ENCODE assay signal across 15 mouse cellular contexts in genomic region chr12:105005715-105005972, GRCm38 (mm10). TPM values are rescaled to one million over a fixed set of nuclear protein-coding genes. Genes with fewer than 3 reads are reported as not detected.
DNase-seq lines count a peak whose midpoint lies in the region; ATAC-seq and TF ChIP-seq lines count a peak whose summit lies in the region.
"Had no signal": no experiment of that assay in that cellular context is flagged by ENCODE, and none has a peak within 500 bp of the region (broad histone marks: within the 10 kb centered on the region; RNA-seq: fewer than 3 reads in every experiment).

No protein-coding gene starts in this region.

- ATAC-seq in liver, embryonic 13.5 days (ENCODE audit: low read depth), result no peak
- ATAC-seq in liver, embryonic 12.5 days, result no peak
- no peak for ATAC-seq in G1E (ENCODE audit: extremely low read depth, insufficient number of reproducible peaks, low FRiP score, poor library complexity, severe bottlenecking)
- no peak for ATAC-seq in midbrain, embryonic 13.5 days
- ATAC-seq: midbrain, embryonic 16.5 days had no signal

- peaks cover 44% of the 10 kb centered on the region for H3K79me2 ChIP-seq in CH12.LX (replicated peaks; ENCODE audit: control insufficient read depth, extremely low read depth, insufficient read depth, poor library complexity, severe bottlenecking)
- H3K79me2 ChIP-seq in macrophage (ENCODE audit: inconsistent target), result peaks cover 84% of the 10 kb centered on the region

- H3K36me3 ChIP-seq in liver, embryonic 13.5 days, result no peaks in the 10 kb centered on the region
- H3K36me3 ChIP-seq in liver, embryonic 12.5 days, result no peaks in the 10 kb centered on the region
- H3K36me3 ChIP-seq in CH12.LX (replicated peaks in 1 of 2; ENCODE audit: control insufficient read depth in 1 of 2, insufficient read depth in 1 of 2, low read length in 1 of 2) (peaks cover 0 to 23% of the 10 kb centered on the region in 2 experiments), G1E (replicated peaks) (peaks cover 70% of the 10 kb centered on the region), macrophage (ENCODE audit: inconsistent target) (no peaks in the 10 kb centered on the region)
- H3K36me3 ChIP-seq in midbrain, embryonic 13.5 days, result no peaks in the 10 kb centered on the region
- H3K36me3 ChIP-seq: forebrain, embryonic 12.5 days; heart, embryonic 12.5 days; hindbrain, embryonic 15.5 days; limb, embryonic 15.5 days had no signal

- TF ChIP-seq EP300 in CH12.LX (IDR thresholded peaks at IDR 0.05; ENCODE audit: low read length), result no peak

- no peak for TF ChIP-seq RAD21 in CH12.LX (IDR thresholded peaks at IDR 0.05; ENCODE audit: low read depth, low read length)

- no peaks in the 10 kb centered on the region for H3K9me3 ChIP-seq in liver, embryonic 13.5 days (replicated peaks)
- H3K9me3 ChIP-seq in liver, embryonic 12.5 days (replicated peaks), result no peaks in the 10 kb centered on the region
- H3K9me3 ChIP-seq in CH12.LX (replicated peaks; ENCODE audit: low read length) (no peaks in the 10 kb centered on the region), G1E (replicated peaks) (no peaks in the 10 kb centered on the region)
- H3K9me3 ChIP-seq in midbrain, embryonic 13.5 days, result no peaks in the 10 kb centered on the region
- H3K9me3 ChIP-seq: forebrain, embryonic 12.5 days; heart, embryonic 12.5 days; hindbrain, embryonic 15.5 days; limb, embryonic 15.5 days had no signal

- H3K4me3 ChIP-seq in liver, embryonic 13.5 days (replicated peaks), result no peak overlapping the region
- H3K4me3 ChIP-seq in liver, embryonic 12.5 days, result no peak overlapping the region
- no peak overlapping the region for H3K4me3 ChIP-seq in CH12.LX (replicated peaks in 1 of 3; ENCODE audit: low read depth in 2 of 3, low read length in 2 of 3, poor library complexity in 1 of 3)
- H3K4me3 ChIP-seq in G1E (ENCODE audit: low read depth, low read length), result 0 out of 2 replicates have a peak overlapping the region, but pooled peaks have one; percentile 7
- no peak overlapping the region for H3K4me3 ChIP-seq in macrophage (ENCODE audit: inconsistent target)
- H3K4me3 ChIP-seq in midbrain, embryonic 13.5 days (replicated peaks), result no peak overlapping the region
- H3K4me3 ChIP-seq: forebrain, embryonic 12.5 days; heart, embryonic 12.5 days; hindbrain, embryonic 15.5 days; limb, embryonic 15.5 days had no signal

- H3K27ac ChIP-seq in liver, embryonic 13.5 days, result peak overlapping the region; percentile 41; the same call in 1 of the 2 replicates
- H3K27ac ChIP-seq in liver, embryonic 12.5 days, result no peak overlapping the region
- H3K27ac ChIP-seq in CH12.LX (ENCODE audit: insufficient read depth, low read depth), result peak overlapping the region; percentile 18; the same call in 1 of the 2 replicates
- peak overlapping the region; percentile 75 for H3K27ac ChIP-seq in macrophage
- H3K27ac ChIP-seq in midbrain, embryonic 13.5 days, result no peak overlapping the region
- H3K27ac ChIP-seq: forebrain, embryonic 12.5 days; hindbrain, embryonic 15.5 days had no signal

- H3K27me3 ChIP-seq in liver, embryonic 13.5 days, result no peaks in the 10 kb centered on the region
- 0 out of 2 replicates have a peak, but pooled peaks cover 5% of the 10 kb centered on the region for H3K27me3 ChIP-seq in liver, embryonic 12.5 days (replicated peaks)
- H3K27me3 ChIP-seq in CH12.LX (replicated peaks) (no peaks in the 10 kb centered on the region), G1E (ENCODE audit: insufficient read depth, low read length) (no peaks in the 10 kb centered on the region)
- H3K27me3 ChIP-seq in midbrain, embryonic 13.5 days, result peaks cover 47% of the 10 kb centered on the region

- no peak for DNase-seq in liver, embryonic 13.5 days
- DNase-seq in CH12.LX (ENCODE audit: extremely low read depth), result no peak
- DNase-seq in G1E (ENCODE audit: low spot score), result no peak
- no peak for DNase-seq in frontal cortex, postnatal 25 days (ENCODE audit: low spot score in 2 of 2)
- DNase-seq: cerebellum, postnatal 36 days; kidney, postnatal 25 days; thymus, postnatal 14 days had no signal

- H3K4me2 ChIP-seq in liver, embryonic 13.5 days, result no peak overlapping the region
- no peak overlapping the region for H3K4me2 ChIP-seq in liver, embryonic 12.5 days
- H3K4me2 ChIP-seq in CH12.LX (ENCODE audit: insufficient read depth, low read depth, poor library complexity, severe bottlenecking), result peak overlapping the region; percentile 14
- no peak overlapping the region for H3K4me2 ChIP-seq in midbrain, embryonic 13.5 days (replicated peaks)
- H3K4me2 ChIP-seq: forebrain, embryonic 12.5 days; heart, embryonic 12.5 days; hindbrain, embryonic 15.5 days; limb, embryonic 15.5 days had no signal

- H3K4me1 ChIP-seq in liver, embryonic 13.5 days (replicated peaks), result peaks cover 93% of the 10 kb centered on the region
- peaks cover 89% of the 10 kb centered on the region for H3K4me1 ChIP-seq in liver, embryonic 12.5 days
- H3K4me1 ChIP-seq in CH12.LX (ENCODE audit: control insufficient read depth in 1 of 2, insufficient read depth in 2 of 2) (peaks cover 46 to 82% of the 10 kb centered on the region in 2 experiments), G1E (ENCODE audit: insufficient read depth, low read depth, low read length) (peaks cover 95% of the 10 kb centered on the region)
- peaks cover 29% of the 10 kb centered on the region for H3K4me1 ChIP-seq in midbrain, embryonic 13.5 days (replicated peaks)

- in situ Hi-C loops in CH12.LX (cut with MboI; ENCODE audit: low pct_ligation_motif_present, low pct_unique_long_range_greater_than_20kb, low sequenced_read_pairs), result loop anchor here (10.0 kb wide), 1 partner anchor 51 kb away; no protein-coding TSS in a partner anchor

- TF ChIP-seq CTCF in CH12.LX (conservative IDR thresholded peaks at IDR 0.05 in 1 of 2, IDR thresholded peaks at IDR 0.05 in 1 of 2; ENCODE audit: low read depth in 2 of 2, low read length in 2 of 2) (no peak), G1E (IDR thresholded peaks at IDR 0.05; ENCODE audit: low read depth, low read length) (no peak)

- 0 out of 2 replicates have a peak overlapping the region, but pooled peaks have one; percentile 36 for H3K9ac ChIP-seq in liver, embryonic 13.5 days
- no peak overlapping the region for H3K9ac ChIP-seq in liver, embryonic 12.5 days
- H3K9ac ChIP-seq in CH12.LX (ENCODE audit: insufficient read depth, low read depth), result no peak overlapping the region
- no peak overlapping the region for H3K9ac ChIP-seq in midbrain, embryonic 13.5 days (replicated peaks)
- H3K9ac ChIP-seq: forebrain, embryonic 12.5 days; heart, embryonic 12.5 days; hindbrain, embryonic 15.5 days; limb, embryonic 15.5 days had no signal

- no peak for TF ChIP-seq POLR2A in CH12.LX (IDR thresholded peaks at IDR 0.05; ENCODE audit: low read depth, low read length)

- WGBS in liver, embryonic 13.5 days (ENCODE audit: insufficient replicate concordance), result 17% methylated on average over 2 of the region's 2 CpGs
- WGBS in liver, embryonic 12.5 days (ENCODE audit: insufficient replicate concordance), result 23% methylated on average over 2 of the region's 2 CpGs
- WGBS in macrophage (ENCODE audit: missing documents), result 0% methylated on average over 2 of the region's 2 CpGs
- 71% methylated on average over 2 of the region's 2 CpGs for WGBS in midbrain, embryonic 13.5 days

- dilution Hi-C loops in CH12.LX (cut with MboI; ENCODE audit: extremely low pct_ligation_motif_present, extremely low pct_unique_long_range_greater_than_20kb, low sequenced_read_pairs), result no loop called here

TF ChIP-seq in CH12.LX, 34 proteins besides CTCF, POLR2A, EP300 and RAD21 (continues in another document):
- TF ChIP-seq MEF2A (IDR thresholded peaks at IDR 0.05; ENCODE audit: borderline replicate concordance, low read depth, low read length), result no peak
- TF ChIP-seq ZC3H11A (IDR thresholded peaks at IDR 0.05; ENCODE audit: low read depth, low read length), result no peak
- no peak for TF ChIP-seq MAZ (IDR thresholded peaks at IDR 0.05; ENCODE audit: low read depth, low read length)
- no peak for TF ChIP-seq USF1 (IDR thresholded peaks at IDR 0.05; ENCODE audit: low read depth, low read length)
- TF ChIP-seq TCF12 (IDR thresholded peaks at IDR 0.05; ENCODE audit: low read depth, low read length), result no peak
- no peak for TF ChIP-seq JUND (conservative IDR thresholded peaks at IDR 0.05; ENCODE audit: low read depth, low read length)
- no peak for TF ChIP-seq MAX (IDR thresholded peaks at IDR 0.05; ENCODE audit: low read length)
- TF ChIP-seq PAX5 (IDR thresholded peaks at IDR 0.05; ENCODE audit: low read length), result no peak

RNA-seq across cellular contexts. Expression of gene Syne3, which starts 4.0 kb away (rescaled TPM):
- polyA plus RNA-seq in liver, embryonic 13.5 days (2015; fragmentation: Nextera tagmentation; extraction: Ambion mirVana), result 2.0 TPM in 2 replicates
- polyA plus RNA-seq in liver, embryonic 12.5 days (2016; fragmentation: Nextera tagmentation; extraction: Ambion mirVana), result 2.1 and 2.5 TPM in 2 replicates
- 16.6 and 18.7 TPM in 2 replicates for total RNA-seq in CH12.LX (2012; rRNA removed)
- 5.3 and 5.5 TPM in 2 replicates for total RNA-seq in CH12.LX (2014; rRNA removed)
- polyA plus RNA-seq in CH12.LX (2012; ENCODE audit: insufficient read length, low read depth), result 7.3 and 7.5 TPM in 2 replicates
- total RNA-seq in G1E (2014; fragmentation: Nextera tagmentation), result 24.8 and 27.9 TPM in 2 replicates
- 21.3 and 21.7 TPM in 2 replicates for total RNA-seq in G1E (2017)
- polyA plus RNA-seq in G1E (2012), result 29.7 and 31.1 TPM in 2 replicates
- 100 to 1,000 TPM in 3 of 26 experiments, 10 to 100 TPM in 21, 1 to 10 TPM in 2; 9.1 to 309 (median 31.2) TPM for total RNA-seq in macrophage (2018; cell fraction: chromatin; rRNA removed)
- total RNA-seq in macrophage (2018; cell fraction: cytosol; rRNA removed), result 10 to 100 TPM in 13 of 26 experiments, 1 to 10 TPM in 13; 4.6 to 56.9 (median 12.5) TPM
- total RNA-seq in macrophage (2018; cell fraction: nucleus; rRNA removed), result 100 to 1,000 TPM in 1 of 26 experiments, 10 to 100 TPM in 15, 1 to 10 TPM in 10; 6.6 to 122 (median 16.8) TPM
- polyA plus RNA-seq in macrophage (2018), result 6.4 to 13.5 TPM (median 8.7 TPM) in 3 replicates
- polyA plus RNA-seq in midbrain, embryonic 13.5 days (2015; fragmentation: Nextera tagmentation; extraction: Ambion mirVana), result 0.17 and 0.27 TPM in 2 replicates

RNA-seq across cellular contexts. Expression of gene Glrx5, which starts 26.8 kb away (rescaled TPM):
- polyA plus RNA-seq in liver, embryonic 13.5 days (2015; fragmentation: Nextera tagmentation; extraction: Ambion mirVana), result 591 and 653 TPM in 2 replicates
- polyA plus RNA-seq in liver, embryonic 12.5 days (2016; fragmentation: Nextera tagmentation; extraction: Ambion mirVana), result 719 and 730 TPM in 2 replicates
- total RNA-seq in CH12.LX (2012; rRNA removed) (38.5 and 51.6 TPM in 2 replicates), CH12.LX (2014; rRNA removed) (72.8 and 79.5 TPM in 2 replicates), G1E (2014; fragmentation: Nextera tagmentation) (227 and 282 TPM in 2 replicates), G1E (2017) (97.4 and 97.9 TPM in 2 replicates)
- polyA plus RNA-seq in CH12.LX (2012; ENCODE audit: insufficient read length, low read depth) (112 and 123 TPM in 2 replicates), G1E (2012) (320 and 368 TPM in 2 replicates), macrophage (2018) (5.1 to 28.7 TPM (median 17.8 TPM) in 3 replicates)
- 1 to 10 TPM in 20 of 26 experiments, under 1 TPM in 4, not detected in 2; 0.65 to 9.7 (median 2.2) TPM for total RNA-seq in macrophage (2018; cell fraction: chromatin; rRNA removed)
- total RNA-seq in macrophage (2018; cell fraction: cytosol; rRNA removed), result 10 to 100 TPM; 14.1 to 26.6 (median 18.8) TPM
- 10 to 100 TPM in 3 of 26 experiments, 1 to 10 TPM in 23; 2.0 to 27.2 (median 7.0) TPM for total RNA-seq in macrophage (2018; cell fraction: nucleus; rRNA removed)
- 139 and 148 TPM in 2 replicates for polyA plus RNA-seq in midbrain, embryonic 13.5 days (2015; fragmentation: Nextera tagmentation; extraction: Ambion mirVana)

Comparison
In these comparisons a context has a peak if more than half of its experiments do, and no peak if none do; other contexts are left out.
1. H3K27ac ChIP-seq: peak in liver, embryonic 13.5 days (single experiment), CH12.LX (single experiment) and macrophage (single experiment); none in liver, embryonic 12.5 days (single experiment) and midbrain, embryonic 13.5 days (single experiment).